Mouse (Mus musculus) right cerebral cortex, adult 2 months (tissue): ENCODE data around the gene Tmem216.

Experiments
- DNase-seq, 2 experiments: peaks; one replicate each; pipeline ENCODE4 v3.0.0; 2021 to 2022; ENCODE audit warnings: low spot score in 2 of 2

Gene Tmem216

DNA sequence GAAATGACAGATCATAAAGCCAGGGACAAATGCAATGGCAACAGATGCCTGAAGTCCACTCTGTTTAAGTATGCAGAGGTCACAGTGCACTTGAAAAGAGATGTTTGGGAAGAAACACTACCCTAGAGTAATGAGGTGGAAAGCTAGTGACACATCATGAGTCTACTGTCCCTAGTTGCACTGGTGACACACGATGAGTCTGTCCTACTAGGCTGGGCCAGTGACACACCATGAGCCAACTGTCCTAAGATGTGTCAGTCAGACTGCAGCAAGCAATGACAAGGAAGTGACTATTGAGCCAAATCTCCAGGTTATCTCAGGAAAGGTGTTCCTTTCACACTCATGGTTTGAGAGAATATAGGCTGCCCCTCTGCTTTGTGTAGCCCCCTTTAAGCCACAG lies 60.4 kb downstream of the Tmem216 start:
- DNase-seq = no peak

GRCm38 (mm10) chr19:10486264-10486738 lies 69.7 kb downstream of the Tmem216 start:
- DNase-seq = peak; percentile 72 to 80
